29 mouse cellular contexts compared by ENCODE assay signal in genomic region chr12:70284979-70285378, GRCm38 (mm10). TPM values are rescaled to one million over a fixed set of nuclear protein-coding genes. Genes with fewer than 3 reads are reported as not detected.
DNase-seq lines count a peak whose midpoint lies in the region; ATAC-seq and TF ChIP-seq lines count a peak whose summit lies in the region.
"Had no signal": no experiment of that assay in that cellular context is flagged by ENCODE, and none has a peak within 500 bp of the region (broad histone marks: within the 10 kb centered on the region; RNA-seq: fewer than 3 reads in every experiment).

No protein-coding gene starts in this region.

- H3K4me3 ChIP-seq in forebrain, embryonic 13.5 days: no peak overlapping the region
- no peak overlapping the region for H3K4me3 ChIP-seq in forebrain, embryonic 12.5 days (replicated peaks)
- H3K4me3 ChIP-seq in layer of hippocampus, adult 2 months: no peak overlapping the region
- H3K4me3 ChIP-seq in neural tube, embryonic 15.5 days (replicated peaks): no peak overlapping the region
- H3K4me3 ChIP-seq: embryonic facial prominence, embryonic 12.5 days; heart, embryonic 15.5 days; hindbrain, embryonic 13.5 days; kidney, embryonic 15.5 days; limb, embryonic 12.5 days; liver, embryonic 12.5 days; midbrain, embryonic 13.5 days had no signal

- 0 out of 2 replicates have a peak, but pooled peaks have one; percentile 43 for ATAC-seq in forebrain, embryonic 13.5 days
- ATAC-seq in forebrain, embryonic 12.5 days (ENCODE audit: low FRiP score): no peak
- no peak for ATAC-seq in neural tube, embryonic 15.5 days (ENCODE audit: low FRiP score)
- ATAC-seq: forebrain, embryonic 16.5 days; liver, embryonic 12.5 days; liver, postnatal 0 days; midbrain, embryonic 13.5 days had no signal

- TF ChIP-seq CTCF in layer of hippocampus, adult 2 months (conservative IDR thresholded peaks at IDR 0.05): no peak

- no peak for DNase-seq in layer of hippocampus, adult 2 months (ENCODE audit: low spot score in 2 of 2)
- no peak for DNase-seq in layer of hippocampus, postnatal 25 days (ENCODE audit: extremely low spot score in 1 of 2, low spot score in 1 of 2)
- DNase-seq in neural tube, embryonic 10.5 days (ENCODE audit: extremely low spot score, low spot score): no peak
- no peak for DNase-seq in adrenal gland, adult 18-20 months (ENCODE audit: low spot score in 2 of 2)
- DNase-seq: adrenal gland, postnatal 14 days; cerebellum, adult 11 months; cerebellum, adult 9-11 months; embryo, embryonic 11 days; gastrocnemius, postnatal 14 days; heart, postnatal 36 days; kidney, adult 18-20 months; kidney, postnatal 36 days; layer of hippocampus, postnatal 36 days; liver, postnatal 0 days; right cerebral cortex, adult 18-20 months; spleen, adult 18-20 months; thymus, postnatal 14 days had no signal

- peaks cover 11% of the 10 kb centered on the region; the same call in 1 of the 2 replicates for H3K4me1 ChIP-seq in forebrain, embryonic 13.5 days
- peaks cover 15% of the 10 kb centered on the region for H3K4me1 ChIP-seq in forebrain, embryonic 12.5 days
- H3K4me1 ChIP-seq in neural tube, embryonic 15.5 days: no peaks in the 10 kb centered on the region
- H3K4me1 ChIP-seq: embryonic facial prominence, embryonic 12.5 days; heart, embryonic 15.5 days; kidney, embryonic 15.5 days; limb, embryonic 12.5 days; liver, embryonic 12.5 days had no signal

- H3K27ac ChIP-seq in forebrain, embryonic 13.5 days: no peak overlapping the region
- no peak overlapping the region for H3K27ac ChIP-seq in forebrain, embryonic 12.5 days
- H3K27ac ChIP-seq in layer of hippocampus, adult 2 months: peak overlapping the region; percentile 84
- H3K27ac ChIP-seq in neural tube, embryonic 15.5 days (replicated peaks): peak overlapping the region; percentile 23; the same call in 1 of the 2 replicates
- H3K27ac ChIP-seq: embryonic facial prominence, embryonic 12.5 days; heart, embryonic 15.5 days; hindbrain, embryonic 13.5 days; kidney, embryonic 15.5 days; limb, embryonic 12.5 days; liver, embryonic 12.5 days; macrophage; midbrain, embryonic 13.5 days had no signal

- no peaks in the 10 kb centered on the region for H3K9me3 ChIP-seq in forebrain, embryonic 13.5 days (replicated peaks)
- H3K9me3 ChIP-seq in forebrain, embryonic 12.5 days: no peaks in the 10 kb centered on the region
- H3K9me3 ChIP-seq in neural tube, embryonic 15.5 days (replicated peaks): no peaks in the 10 kb centered on the region
- H3K9me3 ChIP-seq: embryonic facial prominence, embryonic 12.5 days; heart, embryonic 15.5 days; hindbrain, embryonic 13.5 days; kidney, embryonic 15.5 days; limb, embryonic 12.5 days; liver, embryonic 12.5 days; midbrain, embryonic 13.5 days had no signal

- WGBS in forebrain, embryonic 13.5 days: 90% methylated on average over 7 of the region's 7 CpGs
- WGBS in forebrain, embryonic 12.5 days: 90% methylated on average over 7 of the region's 7 CpGs
- 87% methylated on average over 7 of the region's 7 CpGs for WGBS in neural tube, embryonic 15.5 days

- H3K36me3 ChIP-seq in forebrain, embryonic 13.5 days (ENCODE audit: poor library complexity, severe bottlenecking): peaks cover 10% of the 10 kb centered on the region; the same call in 1 of the 2 replicates
- H3K36me3 ChIP-seq in forebrain, embryonic 12.5 days (replicated peaks): no peaks in the 10 kb centered on the region
- H3K36me3 ChIP-seq in neural tube, embryonic 15.5 days: peaks cover 23% of the 10 kb centered on the region
- H3K36me3 ChIP-seq: embryonic facial prominence, embryonic 12.5 days; heart, embryonic 15.5 days; kidney, embryonic 15.5 days; limb, embryonic 12.5 days; liver, embryonic 12.5 days had no signal

- no peaks in the 10 kb centered on the region for H3K27me3 ChIP-seq in forebrain, embryonic 13.5 days
- H3K27me3 ChIP-seq in forebrain, embryonic 12.5 days: no peaks in the 10 kb centered on the region
- H3K27me3 ChIP-seq in neural tube, embryonic 15.5 days (replicated peaks): no peaks in the 10 kb centered on the region
- H3K27me3 ChIP-seq: embryonic facial prominence, embryonic 12.5 days; heart, embryonic 15.5 days; hindbrain, embryonic 13.5 days; kidney, embryonic 15.5 days; limb, embryonic 12.5 days; liver, embryonic 12.5 days; midbrain, embryonic 13.5 days had no signal

- no peak overlapping the region for H3K4me2 ChIP-seq in forebrain, embryonic 13.5 days
- no peak overlapping the region for H3K4me2 ChIP-seq in forebrain, embryonic 12.5 days
- no peak overlapping the region for H3K4me2 ChIP-seq in neural tube, embryonic 15.5 days
- H3K4me2 ChIP-seq: embryonic facial prominence, embryonic 12.5 days; heart, embryonic 15.5 days; hindbrain, embryonic 13.5 days; kidney, embryonic 15.5 days; limb, embryonic 12.5 days; liver, embryonic 12.5 days; midbrain, embryonic 13.5 days had no signal

- H3K9ac ChIP-seq in forebrain, embryonic 13.5 days: no peak overlapping the region
- H3K9ac ChIP-seq in forebrain, embryonic 12.5 days: no peak overlapping the region
- no peak overlapping the region for H3K9ac ChIP-seq in neural tube, embryonic 15.5 days (replicated peaks)
- H3K9ac ChIP-seq: embryonic facial prominence, embryonic 12.5 days; heart, embryonic 15.5 days; hindbrain, embryonic 13.5 days; kidney, embryonic 15.5 days; limb, embryonic 12.5 days; liver, embryonic 12.5 days; liver, postnatal 0 days; midbrain, embryonic 13.5 days had no signal

RNA-seq across cellular contexts. Expression of gene Pygl, which starts 53.7 kb away (rescaled TPM):
- polyA plus RNA-seq in forebrain, embryonic 13.5 days (2015; fragmentation: Nextera tagmentation; extraction: Ambion mirVana): 2.5 and 3.4 TPM in 2 replicates
- 4.9 and 5.7 TPM in 2 replicates for polyA plus RNA-seq in forebrain, embryonic 12.5 days (2016; fragmentation: Nextera tagmentation; extraction: Ambion mirVana)
- 1 to 10 TPM; 4.2 to 4.5 TPM for total RNA-seq in layer of hippocampus, adult 2 months (2021)
- total RNA-seq in layer of hippocampus, postnatal 25 days (2021): 1 to 10 TPM; 3.3 to 3.7 TPM
- 10.0 and 17.0 TPM in 2 replicates for polyA plus RNA-seq in neural tube, embryonic 15.5 days (2015; fragmentation: Nextera tagmentation; extraction: Ambion mirVana)
- total RNA-seq in adrenal gland, adult 18-20 months (2021): 100 to 1,000 TPM; 140 to 317 TPM

Comparison
In these comparisons a context has a peak if more than half of its experiments do, and no peak if none do; other contexts are left out.
1. H3K27ac ChIP-seq: peak in layer of hippocampus, adult 2 months (single experiment) and neural tube, embryonic 15.5 days (single experiment); none in forebrain, embryonic 13.5 days (single experiment) and forebrain, embryonic 12.5 days (single experiment).
2. RNA of gene Pygl, which starts 53.7 kb away (total RNA-seq): 140 to 317 TPM in adrenal gland, adult 18-20 months; 4.2 to 4.5 TPM in layer of hippocampus, adult 2 months and 3.3 to 3.7 TPM in layer of hippocampus, postnatal 25 days; every median in the first group is over 10 times any median in the second.